Mouse (Mus musculus) liver, embryonic 14.5 days (tissue): ENCODE data around the gene Rec8. TPM values are rescaled to one million over a fixed set of nuclear protein-coding genes. Genes with fewer than 3 reads are reported as not detected.
A peak's percentile ranks its signal among the peaks of the same experiment; 100 is the strongest.

Source experiments
- ATAC-seq: fragments of 200-750 bp; cut with Nextera tagmentation; 2 replicates; pipeline ENCODE4 v1.8.0; 2017; ENCODE audit warnings: moderate number of reproducible peaks, mild to moderate bottlenecking, moderate library complexity; ENCODE audit not compliant: insufficient read depth
- DNase-seq, 3 experiments: peaks; one replicate each; pipeline ENCODE4 v3.0.0-alpha.2; 2012 to 2013; ENCODE audit warnings: low read depth in 3 of 3, low spot score in 3 of 3
- H3K27ac ChIP-seq: fragments of 300-500 bp; sonication (generic); 2 replicates; pipeline ENCODE4 v1.5.1; 2014; ENCODE audit warnings: moderate library complexity, mild to moderate bottlenecking, control low read depth, inconsistent platforms
- H3K27me3 ChIP-seq: fragments of 300-500 bp; sonication (generic); 2 replicates; pipeline ENCODE4 v1.6.1; 2014; ENCODE audit warnings: mild to moderate bottlenecking, low read length, moderate library complexity; ENCODE audit not compliant: control insufficient read depth, insufficient read depth
- H3K36me3 ChIP-seq: fragments of 300-500 bp; sonication (generic); replicated peaks from 2 replicates; pipeline ENCODE4 v1.6.1; 2014; ENCODE audit warnings: low read depth; ENCODE audit not compliant: control insufficient read depth, insufficient read depth
- H3K4me1 ChIP-seq, 2 experiments: fragments of 200-500 bp in 1 of 2; fragments of 300-500 bp in 1 of 2; sonication (generic) in 1 of 2; replicated peaks; 2 replicates each; pipeline ENCODE4 v1.6.1; 2012 to 2014; ENCODE audit warnings: antibody characterized with exemption in 1 of 2, inconsistent platforms in 1 of 2, low read length in 1 of 2; ENCODE audit not compliant: control insufficient read depth in 2 of 2, insufficient read depth in 2 of 2
- H3K4me2 ChIP-seq: fragments of 300-500 bp; sonication (generic); 2 replicates; pipeline ENCODE4 v1.6.1; 2014; ENCODE audit warnings: low read depth, mild to moderate bottlenecking, control low read depth, moderate library complexity
- H3K4me3 ChIP-seq, 2 experiments: fragments of 200-500 bp in 1 of 2; fragments of 300-500 bp in 1 of 2; sonication (generic) in 1 of 2; 2 replicates each; pipeline ENCODE4 v1.5.1; 2012 to 2014; ENCODE audit warnings: low read depth in 2 of 2, low read length in 2 of 2, mild to moderate bottlenecking in 2 of 2, control low read depth in 1 of 2, inconsistent platforms in 1 of 2, moderate library complexity in 1 of 2; ENCODE audit not compliant: insufficient read depth in 1 of 2
- H3K9ac ChIP-seq: fragments of 300-500 bp; sonication (generic); replicated peaks from 2 replicates; pipeline ENCODE4 v1.6.1; 2014; ENCODE audit warnings: mild to moderate bottlenecking, control low read depth, moderate library complexity
- H3K9me3 ChIP-seq: fragments of 300-500 bp; sonication (generic); 2 replicates; pipeline ENCODE4 v1.6.1; 2016; ENCODE audit warnings: low read length, mixed read lengths; ENCODE audit not compliant: control insufficient read depth
- CTCF ChIP-seq: IDR thresholded peaks from 2 replicates; pipeline ENCODE4 v1.5.1; 2016; ENCODE audit warnings: antibody characterized with exemption, low read depth, control low read depth
- EP300 ChIP-seq: IDR thresholded peaks from 2 replicates; pipeline ENCODE4 v1.6.1; 2016; ENCODE audit warnings: antibody characterized with exemption, low read depth
- WGBS: fragments of 180-500 bp; shearing (Covaris S2); extraction: QIAGEN DNeasy Blood & Tissue Kit; methylation state at CpG from one replicate; pipeline ENCODE4 v1.1.7; 2014; ENCODE audit not compliant: insufficient replicate concordance; 5-methylcytosine and 5-hydroxymethylcytosine counted together
- polyA plus RNA-seq, 2 experiments: library from polyadenylated mRNA; depleted of rRNA in 1 of 2; stranded (reverse) in 1 of 2; unstranded in 1 of 2; fragments of >200 nt; fragmentation: Nextera tagmentation in 1 of 2; extraction: Ambion mirVana in 1 of 2; gene quantifications; 2 replicates each; pipeline versions ENCODE4 v1.2.1 to v1.2.3; 2012 to 2014

Rec8 gene
- polyA plus RNA-seq, 2 experiments, result 1.0 to 1.9 TPM

- Histone ChIP-seq H3K27me3 (no peaks in the 10 kb centered on the region), H3K36me3 (peaks cover 40% of the 10 kb centered on the region), H3K9me3 (no peaks in the 10 kb centered on the region), H3K4me1 (peaks cover 17 to 22% of the 10 kb centered on the region in 2 experiments), H3K9ac (no peak overlapping the region), H3K27ac (no peak overlapping the region), H3K4me2 (no peak overlapping the region), H3K4me3 (no peak overlapping the region)
- ATAC-seq (no peak), DNase-seq (no peak)
- 90% methylated on average over 14 of the region's 14 CpGs for WGBS
- TF ChIP-seq EP300, result no peak
- no peak for TF ChIP-seq CTCF
These were observed 23.0 kb downstream of the Rec8 start for GRCm38 (mm10) chr14:55640816-55641215.

- peaks cover 17 to 22% of the 10 kb centered on the region in 2 experiments for H3K4me1 ChIP-seq
- H3K4me2 ChIP-seq, result no peak overlapping the region; the same call in 1 of the 2 replicates
- TF ChIP-seq CTCF, result no peak
- H3K9ac ChIP-seq, result no peak overlapping the region
- no peak overlapping the region for H3K27ac ChIP-seq
- H3K36me3 ChIP-seq, result peaks cover 40% of the 10 kb centered on the region
- H3K9me3 ChIP-seq, result no peaks in the 10 kb centered on the region
- 82% methylated on average over 13 of the region's 13 CpGs for WGBS
- no peak for ATAC-seq
- no peaks in the 10 kb centered on the region for H3K27me3 ChIP-seq
- no peak for DNase-seq
- no peak overlapping the region for H3K4me3 ChIP-seq
These were observed 23.5 kb downstream of the Rec8 start for GRCm38 (mm10) chr14:55641291-55641690.

- Histone ChIP-seq H3K4me1 (peaks cover 17 to 22% of the 10 kb centered on the region in 2 experiments), H3K36me3 (peaks cover 31% of the 10 kb centered on the region), H3K27me3 (no peaks in the 10 kb centered on the region), H3K27ac (peak overlapping the region; percentile 71; the same call in 1 of the 2 replicates), H3K9ac (peak overlapping the region; percentile 89), H3K4me2 (peak overlapping the region; percentile 74), H3K9me3 (no peaks in the 10 kb centered on the region), H3K4me3 (peak overlapping the region; percentile 90 to 92)
- no peak for TF ChIP-seq CTCF
- ATAC-seq (peak; percentile 29), DNase-seq (no peak)
- WGBS, result 14% methylated on average over 8 of the region's 8 CpGs
These were observed 24.8 kb downstream of the Rec8 start for GRCm38 (mm10) chr14:55642679-55643059.

GRCm38 (mm10) chr14:55643060-55643907 lies 25.4 kb downstream of the Rec8 start, which contains the start of gene Tm9sf1:
Gene Tm9sf1 (minus strand): TSS chr14:55643806.
- peak; percentile 62 to 73 (median 68) for DNase-seq
- Histone ChIP-seq H3K36me3 (peaks cover 25% of the 10 kb centered on the region), H3K9me3 (no peaks in the 10 kb centered on the region), H3K27me3 (no peaks in the 10 kb centered on the region), H3K4me1 (peaks cover 17 to 22% of the 10 kb centered on the region in 2 experiments), H3K27ac (peak within 1 kb of the TSS; percentile 71), H3K4me3 (peak within 1 kb of the TSS; percentile 90 to 92), H3K4me2 (peak within 1 kb of the TSS; percentile 74), H3K9ac (peak within 1 kb of the TSS; percentile 89)
- peak; percentile 87 for ATAC-seq
- WGBS, result under 1% methylated on average over 89 of the region's 89 CpGs
- TF ChIP-seq EP300 (peak; percentile 63), CTCF (0 out of 2 replicates have a peak, but pooled peaks have one; percentile 11)

GRCm38 (mm10) chr14:55644261-55644888 lies 26.5 kb downstream of the Rec8 start:
- Histone ChIP-seq H3K4me2 (peak overlapping the region; percentile 74), H3K4me1 (peaks cover 17 to 22% of the 10 kb centered on the region in 2 experiments), H3K9me3 (no peaks in the 10 kb centered on the region), H3K36me3 (peaks cover 16% of the 10 kb centered on the region), H3K9ac (peak overlapping the region; percentile 89), H3K4me3 (peak overlapping the region; percentile 90 to 92), H3K27me3 (no peaks in the 10 kb centered on the region), H3K27ac (peak overlapping the region; percentile 71)
- 21% methylated on average over 17 of the region's 17 CpGs for WGBS
- TF ChIP-seq CTCF, result no peak
- no peak for TF ChIP-seq EP300
- no peak for ATAC-seq
- no peak for DNase-seq
